Mouse (Mus musculus): ENCODE results near the gene Dlg2.

Gene Dlg2

DNA sequence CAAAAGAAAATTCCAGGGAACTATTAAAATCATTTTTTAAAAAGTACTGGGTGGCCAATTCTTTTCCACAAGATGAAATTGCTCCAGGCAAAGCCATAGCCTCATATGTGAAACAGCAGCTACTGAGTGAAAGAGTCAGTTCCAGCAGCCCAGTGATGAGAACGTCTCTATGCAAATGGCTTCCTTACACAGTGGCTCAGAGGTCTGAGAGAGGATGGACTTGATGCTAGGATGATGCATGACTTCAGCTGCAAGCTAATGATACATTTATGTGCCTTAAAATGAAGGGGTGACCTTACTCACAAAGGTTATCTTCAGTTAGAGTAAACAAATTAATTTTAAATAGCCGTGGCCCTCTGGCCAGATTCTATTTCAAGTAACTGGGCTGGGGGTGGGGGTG lies 1420.5 kb downstream of the Dlg2 start:
- CTCF ChIA-PET: interaction anchor here (0.5 kb wide), 1 partner anchor 136 kb away, joined by 5 read pairs; no protein-coding TSS in a partner anchor

DNA sequence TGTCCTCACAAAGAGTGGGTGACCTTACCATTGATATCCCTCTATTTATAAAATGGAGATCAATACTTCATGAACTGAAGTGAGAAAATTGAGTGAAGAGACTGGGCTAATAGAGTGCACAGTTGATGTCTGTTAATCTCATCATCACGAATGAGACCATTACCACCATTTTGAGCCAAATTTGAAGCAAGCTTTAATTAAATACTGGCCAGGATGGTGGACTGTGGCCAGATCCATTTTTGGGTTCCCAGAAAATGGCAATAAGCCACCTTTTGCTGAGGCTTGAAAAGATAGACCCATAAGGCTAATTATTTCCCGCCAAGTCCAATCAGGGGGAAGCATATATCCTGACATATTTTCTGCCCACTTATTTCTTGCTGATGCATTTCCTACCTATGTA lies 1421.0 kb downstream of the Dlg2 start:
- CTCF ChIA-PET: no interaction called here

DNA sequence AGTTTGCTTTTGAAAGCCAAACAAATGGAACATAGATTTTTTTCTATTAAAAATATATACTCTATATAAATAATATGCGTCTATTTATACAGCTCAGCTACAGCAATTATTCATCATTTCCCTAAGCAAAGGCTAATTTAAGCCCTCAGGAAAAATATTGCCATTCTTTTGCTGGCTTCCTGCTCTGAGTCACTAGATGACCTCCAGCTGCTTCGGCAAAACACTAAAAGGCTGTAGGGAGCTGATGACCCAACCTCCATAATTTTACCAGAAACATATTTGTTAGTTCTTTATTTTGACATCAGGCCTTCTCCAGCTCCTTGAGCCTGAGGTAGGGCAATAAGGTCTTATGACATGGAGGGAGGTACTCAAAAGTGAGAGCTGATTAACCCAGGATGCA lies 1426.0 kb downstream of the Dlg2 start:
- CTCF ChIA-PET: no interaction called here

DNA sequence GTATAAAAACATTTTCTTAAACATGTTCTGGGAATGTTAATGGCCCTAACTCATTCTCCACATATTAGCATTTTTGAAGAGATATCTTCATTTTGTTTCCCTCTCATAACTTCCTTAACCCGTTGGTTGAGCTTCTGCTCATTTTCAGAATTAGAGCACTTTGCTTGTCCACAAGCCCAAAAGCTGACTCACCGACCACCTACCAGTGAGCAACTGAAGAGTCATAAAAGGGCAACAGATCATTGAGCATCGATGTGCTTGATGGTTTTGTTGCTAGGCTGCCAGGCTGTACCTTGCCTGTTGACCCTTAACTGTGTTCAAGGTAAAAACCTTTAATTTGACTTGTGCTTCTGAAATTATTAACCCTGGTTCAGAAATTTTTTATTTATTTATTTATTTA lies 1440.3 kb downstream of the Dlg2 start:
- CTCF ChIA-PET: no interaction called here

DNA sequence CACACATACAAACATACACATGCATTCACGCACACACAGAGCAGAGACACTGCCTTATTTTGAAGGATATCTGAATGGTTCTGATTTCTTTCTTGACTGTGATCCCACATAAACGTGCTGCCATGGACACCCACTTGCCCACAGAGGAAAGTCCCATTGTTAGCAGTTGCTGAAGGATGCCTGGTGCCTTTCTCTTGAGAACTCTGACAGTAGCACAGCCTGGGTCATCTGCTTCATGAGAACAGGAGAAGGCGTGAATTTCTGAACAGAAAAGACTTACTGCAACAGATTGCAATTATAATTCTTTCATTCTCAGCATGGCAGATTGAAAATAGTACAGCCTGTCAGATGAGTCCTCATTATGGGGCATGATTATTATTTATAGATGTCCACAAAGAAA lies 1442.6 kb downstream of the Dlg2 start:
- CTCF ChIA-PET: no interaction called here

DNA sequence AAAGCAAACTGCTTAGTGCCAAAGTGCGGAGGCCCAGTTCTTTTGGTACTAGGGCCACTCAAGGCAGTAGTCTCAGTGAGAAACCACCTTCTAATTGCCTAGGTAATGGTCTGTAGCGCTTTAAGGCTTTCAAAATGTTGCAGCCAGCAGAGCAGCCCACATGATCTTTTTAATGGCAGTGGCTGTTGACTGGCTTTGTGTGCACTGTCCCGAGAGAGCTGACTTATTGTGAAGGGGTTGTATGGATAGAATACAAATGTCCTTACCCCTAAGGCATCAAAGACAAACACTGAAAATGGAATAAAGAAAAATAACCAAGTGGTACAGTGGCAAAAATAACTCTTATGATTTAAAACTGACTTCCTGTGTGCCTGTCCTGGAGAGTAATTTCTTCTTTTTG lies 1443.3 kb downstream of the Dlg2 start:
- CTCF ChIA-PET: no interaction called here

DNA sequence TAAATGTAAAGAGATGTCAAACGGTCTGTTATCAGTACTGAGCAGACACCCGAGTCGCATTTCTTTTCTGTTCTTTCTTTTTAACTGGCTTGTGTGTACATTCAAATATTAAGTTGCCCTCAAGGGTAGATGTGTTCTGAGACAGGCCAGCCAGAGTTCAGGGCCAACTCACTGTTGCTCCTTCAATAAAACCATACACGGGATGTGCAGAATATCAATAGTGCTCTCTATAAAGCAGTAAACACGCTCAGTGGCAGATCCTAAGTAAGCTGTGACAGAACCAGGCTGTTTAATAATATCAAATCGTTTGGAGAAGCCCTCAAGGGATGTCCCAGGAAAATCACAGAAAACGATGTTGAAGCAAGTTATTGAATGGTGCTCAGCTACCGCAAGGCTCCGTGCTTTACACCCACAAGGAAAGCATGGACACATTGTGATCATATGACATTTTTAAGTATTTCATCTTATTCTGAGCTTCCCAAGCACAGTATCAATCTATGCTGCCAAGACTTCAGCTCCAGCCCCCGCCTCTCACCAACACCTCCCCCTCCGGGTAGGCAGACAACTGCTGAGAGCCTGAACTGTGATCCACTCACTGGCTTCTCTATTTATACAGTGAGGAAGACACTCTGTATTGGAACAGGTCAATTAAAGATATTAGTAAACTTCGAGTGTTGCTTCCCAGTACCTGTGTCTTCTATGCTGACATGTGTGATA lies 1458.6 kb downstream of the Dlg2 start:
- CTCF ChIA-PET: no interaction called here

DNA sequence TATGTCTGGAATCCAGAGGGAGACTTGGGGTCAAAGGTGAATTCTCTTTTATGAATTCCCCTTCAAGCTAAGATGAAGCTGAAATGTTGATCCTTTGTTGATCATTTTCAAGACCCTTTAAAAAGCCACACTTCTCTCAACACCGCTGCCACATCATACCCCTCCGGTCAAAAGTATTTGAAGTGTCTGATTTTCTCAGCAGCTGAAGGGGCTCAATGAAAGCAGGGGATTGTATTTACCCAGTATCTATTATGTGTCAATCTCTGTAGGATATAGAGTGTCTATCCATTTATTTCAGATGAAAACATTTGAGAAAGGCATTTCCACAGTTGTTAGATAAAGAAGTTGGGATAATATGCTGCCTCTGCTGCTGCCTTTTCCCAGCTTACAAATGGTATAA lies 1459.7 kb downstream of the Dlg2 start:
- CTCF ChIA-PET: no interaction called here

DNA sequence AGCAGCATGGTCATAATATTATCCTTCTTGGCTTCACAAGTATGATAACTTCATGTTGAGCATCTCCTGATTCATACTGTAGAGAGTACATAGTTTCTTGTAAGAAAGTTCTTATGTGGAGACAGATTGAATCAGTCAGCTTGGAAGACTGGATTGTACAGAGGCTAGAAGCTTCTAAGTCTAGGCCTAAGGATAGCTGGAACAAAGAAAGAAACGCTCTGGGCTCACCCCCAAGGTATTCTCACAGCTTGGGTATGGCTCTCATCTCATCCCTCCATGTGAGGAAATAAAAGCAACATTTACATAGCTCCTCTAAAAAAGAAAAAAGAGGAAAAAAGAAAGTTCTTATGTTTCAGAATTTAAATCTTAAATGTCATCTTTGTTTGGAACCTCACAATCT lies 1466.8 kb downstream of the Dlg2 start:
- CTCF ChIA-PET: no interaction called here

DNA sequence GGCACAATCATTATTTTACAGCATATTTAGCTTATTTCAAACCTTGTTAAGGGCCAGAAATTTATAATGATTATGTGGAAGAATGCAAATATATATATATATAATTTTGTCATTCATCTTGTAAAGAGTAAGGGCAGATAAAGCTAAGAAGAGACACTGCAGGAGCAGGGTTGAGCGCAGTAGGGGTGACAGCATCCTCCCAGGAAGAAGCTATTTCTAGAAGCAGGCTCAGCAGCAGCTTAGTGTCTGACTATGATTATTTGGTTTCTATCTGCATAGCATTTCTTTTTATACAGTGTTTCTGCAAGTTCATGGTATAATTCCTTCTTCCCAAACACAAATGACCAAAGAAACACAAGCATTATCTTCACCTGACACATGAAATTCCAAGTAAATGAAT lies 1479.1 kb downstream of the Dlg2 start:
- CTCF ChIA-PET: no interaction called here

DNA sequence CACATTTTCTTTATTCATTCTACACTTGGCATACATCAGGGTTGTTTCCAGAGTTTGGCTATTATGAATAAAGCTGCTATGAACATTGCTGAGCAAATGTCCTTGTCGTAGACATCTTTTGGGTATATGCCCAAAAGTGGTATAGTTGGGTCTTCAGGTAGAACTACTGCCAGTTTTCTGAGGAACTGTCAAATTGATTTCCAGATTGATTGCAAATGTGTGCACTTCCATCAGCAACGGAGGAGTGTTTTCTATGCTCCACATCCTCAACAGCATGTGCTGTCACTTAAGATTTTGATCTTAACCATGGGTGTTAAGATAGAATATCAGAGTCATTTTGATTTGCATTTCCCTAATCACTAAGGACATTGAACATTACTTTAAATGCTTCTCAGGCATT lies 1486.5 kb downstream of the Dlg2 start:
- CTCF ChIA-PET: no interaction called here

DNA sequence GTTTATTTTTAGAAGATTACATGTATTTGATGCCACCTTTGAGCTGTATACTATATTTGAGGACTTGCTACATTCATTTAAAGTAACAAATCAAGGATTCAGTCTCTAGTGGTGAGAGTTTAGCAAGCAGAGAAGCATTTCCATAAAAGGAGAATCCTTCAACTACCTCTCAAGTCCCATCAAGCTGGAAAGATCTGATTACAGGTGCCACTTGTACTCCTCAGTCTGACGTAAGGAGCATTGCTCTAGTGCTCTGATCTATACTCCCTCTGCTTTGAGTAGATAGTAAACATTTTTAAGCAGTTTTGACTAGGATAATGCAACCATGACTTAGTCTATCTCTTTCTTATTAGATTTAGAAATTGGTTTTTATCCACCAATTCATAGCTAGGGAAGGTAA lies 1496.5 kb downstream of the Dlg2 start:
- CTCF ChIA-PET: no interaction called here

DNA sequence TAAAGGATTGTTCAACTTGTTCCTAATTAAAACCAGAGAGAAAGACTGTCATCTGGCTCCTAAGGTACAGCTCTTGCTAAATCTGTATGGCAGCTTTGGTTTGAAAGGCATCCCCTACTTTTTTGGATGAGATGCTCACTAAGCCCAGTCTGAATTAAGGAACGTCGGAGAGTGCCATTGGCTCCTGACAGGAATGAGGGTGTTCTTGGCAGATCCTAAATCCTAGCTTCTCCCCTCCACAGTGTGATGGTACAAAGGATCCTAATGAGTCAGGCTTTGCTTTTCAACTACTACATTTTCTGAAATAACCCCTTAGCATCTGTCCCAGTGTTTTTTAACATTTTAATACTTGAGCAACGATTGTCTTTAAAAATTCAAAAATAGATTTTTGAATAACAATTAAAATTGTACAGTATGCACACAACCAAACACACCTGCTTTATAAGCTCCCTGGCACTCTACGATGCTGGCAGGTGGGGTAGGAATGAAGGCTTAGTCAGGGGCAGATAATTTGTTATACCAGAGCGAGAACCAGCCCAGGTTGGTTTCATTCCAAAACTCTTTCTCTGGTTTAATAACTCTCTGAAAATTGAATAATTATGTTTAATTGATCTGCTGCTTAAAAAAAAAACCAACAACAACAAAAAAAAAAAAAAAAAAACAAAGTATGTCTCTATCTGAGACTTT lies 1527.4 kb downstream of the Dlg2 start:
- CTCF ChIA-PET: no interaction called here

DNA sequence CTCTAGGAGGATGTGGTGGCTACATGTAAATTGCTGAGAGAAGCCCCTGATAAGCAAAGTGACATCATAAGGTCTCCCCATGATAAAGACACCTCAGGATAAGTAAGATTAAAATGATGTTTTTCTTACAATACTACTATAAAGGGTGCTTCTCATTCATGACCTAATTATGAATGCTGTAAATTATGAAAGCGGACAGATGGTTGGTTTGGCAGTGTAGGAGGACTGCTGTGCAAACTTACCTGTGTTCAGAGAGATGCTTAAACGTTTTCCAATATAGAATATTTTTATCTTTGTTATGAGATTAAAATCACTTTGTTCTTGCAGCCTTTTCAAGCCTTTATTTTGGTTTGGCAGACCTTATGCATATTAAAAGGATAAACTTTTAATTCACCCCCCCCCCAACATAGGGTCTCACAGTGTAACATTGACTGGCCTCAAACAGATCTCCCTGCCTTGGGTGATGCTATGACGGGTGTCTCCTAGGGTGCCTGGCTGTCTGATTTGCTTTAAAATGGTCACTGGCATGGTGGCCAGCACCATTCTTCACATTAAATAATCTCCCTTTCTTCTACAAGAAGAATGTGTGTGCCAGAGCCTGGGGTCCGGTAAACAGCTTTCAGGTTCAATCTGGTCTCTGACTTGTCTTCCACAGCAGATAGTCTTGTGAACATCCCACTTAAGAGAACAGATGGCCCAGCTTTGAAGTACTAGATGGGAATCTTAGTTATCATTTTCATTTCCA lies 1529.4 kb downstream of the Dlg2 start:
- CTCF ChIA-PET: no interaction called here

DNA sequence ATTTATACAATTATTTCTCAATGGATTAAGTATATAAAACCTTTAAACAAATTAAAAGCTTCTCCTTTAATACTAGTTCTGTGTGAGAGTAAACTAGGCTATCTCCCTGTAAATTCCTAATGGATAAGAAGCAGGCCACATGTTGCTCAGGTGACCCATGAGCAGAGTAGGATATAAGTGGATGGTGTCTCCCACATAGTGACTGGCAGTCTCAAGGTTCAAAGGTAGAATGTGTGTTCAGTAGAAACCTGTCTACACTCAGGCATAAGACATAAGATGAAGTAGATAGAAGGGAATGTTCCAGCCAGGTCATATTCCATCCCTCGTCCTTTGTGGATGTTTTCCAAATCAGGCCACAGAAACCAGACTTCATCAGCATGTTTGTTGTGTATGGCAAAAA lies 1532.2 kb downstream of the Dlg2 start:
- CTCF ChIA-PET: no interaction called here

DNA sequence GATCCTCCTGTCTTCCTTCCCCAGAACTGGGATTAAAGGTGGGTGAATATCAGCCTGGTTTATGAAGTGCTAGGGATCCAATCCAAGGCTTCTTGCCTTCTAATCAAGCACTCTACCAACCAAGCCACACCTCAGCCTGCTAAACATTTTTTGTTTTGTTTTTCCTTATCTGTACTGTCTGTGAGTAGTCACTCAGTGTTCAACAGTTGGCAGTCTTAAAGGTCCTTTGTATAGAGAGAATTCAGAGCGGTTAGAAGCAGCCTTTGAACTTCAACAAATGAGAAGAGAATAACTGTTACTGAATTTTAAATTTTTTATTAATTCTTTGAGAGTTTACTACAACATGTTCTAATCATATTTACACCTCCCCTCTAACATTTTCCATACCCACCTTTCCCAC lies 1548.5 kb downstream of the Dlg2 start:
- CTCF ChIA-PET: no interaction called here

DNA sequence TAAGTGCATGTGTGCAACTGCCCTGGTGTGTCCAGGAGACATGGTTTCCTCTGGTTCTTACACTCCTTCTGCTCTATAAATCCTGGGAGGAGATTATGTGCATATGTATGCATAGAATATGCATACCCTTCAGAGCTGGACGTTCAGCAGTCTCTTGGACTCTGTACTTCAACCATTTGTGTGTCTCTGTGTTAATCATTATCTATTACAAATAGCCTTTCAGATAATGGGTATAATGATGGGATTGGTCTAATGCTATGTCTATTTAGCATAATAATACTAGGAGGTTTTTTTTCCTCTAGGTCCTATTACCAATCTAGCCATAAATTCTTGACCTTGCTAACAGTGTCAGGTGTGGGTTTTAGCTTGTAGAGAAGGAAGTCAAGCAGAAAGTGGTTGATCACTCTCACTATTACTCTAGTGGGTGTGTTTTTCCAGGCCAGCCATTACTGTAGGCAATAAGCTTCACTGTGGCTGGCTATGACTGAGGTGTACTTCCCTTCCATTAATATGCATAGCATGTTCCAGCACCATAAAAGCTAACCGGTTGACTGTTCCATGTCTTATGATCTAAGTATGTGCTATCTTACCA lies 1549.1 kb downstream of the Dlg2 start:
- CTCF ChIA-PET: no interaction called here

DNA sequence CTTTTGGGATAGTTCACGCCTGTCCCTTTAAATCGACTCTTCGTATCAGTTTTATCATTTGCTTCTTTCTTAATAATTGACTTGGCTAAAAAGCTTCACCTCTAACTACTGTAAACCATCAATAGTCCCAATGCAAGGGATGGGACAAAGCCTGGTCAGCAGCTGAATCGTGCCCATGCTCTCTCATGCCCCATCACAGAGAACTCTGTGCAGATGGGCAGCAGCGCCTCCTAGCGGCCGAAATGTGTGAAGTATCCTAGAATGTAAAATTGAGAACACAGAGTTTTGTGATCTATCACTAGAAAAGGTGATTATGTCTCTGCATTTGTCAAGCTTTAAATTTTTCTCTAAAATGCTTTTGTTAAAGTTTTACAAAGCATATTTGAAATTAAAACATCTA lies 1550.6 kb downstream of the Dlg2 start:
- CTCF ChIA-PET: interaction anchor here (0.5 kb wide), 1 partner anchor 600 kb away, joined by 3 read pairs; no protein-coding TSS in a partner anchor

DNA sequence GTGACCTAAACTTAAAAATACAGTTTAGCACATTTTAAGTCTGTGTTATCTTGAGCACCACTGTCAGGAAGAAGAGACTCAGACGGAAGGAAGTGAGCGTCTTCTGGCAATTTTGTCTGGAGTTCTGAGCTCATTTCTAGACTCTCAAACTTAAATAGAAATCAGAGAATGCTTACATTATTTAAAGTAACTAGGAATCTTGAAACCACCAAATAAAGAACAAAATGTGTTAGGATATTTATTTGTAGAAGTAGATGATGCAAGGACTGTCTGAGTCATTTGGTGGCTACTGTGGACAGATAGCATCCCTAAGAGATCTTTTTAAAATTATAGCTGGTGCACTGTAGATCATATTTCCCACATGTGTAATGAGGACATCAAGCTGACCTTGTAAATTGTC lies 1557.8 kb downstream of the Dlg2 start:
- CTCF ChIA-PET: no interaction called here

DNA sequence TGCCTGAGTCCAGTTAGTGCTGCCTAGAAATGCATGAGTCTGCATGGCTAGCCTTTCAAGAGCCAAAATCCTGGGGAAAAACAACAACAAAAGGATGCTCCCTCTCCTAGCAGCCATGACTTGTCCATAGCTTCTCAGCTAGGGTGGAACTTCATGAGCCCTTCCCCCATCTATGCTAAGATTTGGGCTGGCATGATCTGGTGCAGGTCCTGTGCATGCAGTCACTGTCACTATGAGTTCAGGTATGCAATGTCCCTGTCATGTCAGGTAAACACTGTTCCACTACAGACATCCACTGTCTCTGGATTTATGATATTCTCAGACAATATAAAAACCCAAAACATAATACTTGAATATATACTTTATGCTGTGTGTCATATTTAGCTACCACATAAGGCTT lies 1563.7 kb downstream of the Dlg2 start:
- CTCF ChIA-PET: no interaction called here

DNA sequence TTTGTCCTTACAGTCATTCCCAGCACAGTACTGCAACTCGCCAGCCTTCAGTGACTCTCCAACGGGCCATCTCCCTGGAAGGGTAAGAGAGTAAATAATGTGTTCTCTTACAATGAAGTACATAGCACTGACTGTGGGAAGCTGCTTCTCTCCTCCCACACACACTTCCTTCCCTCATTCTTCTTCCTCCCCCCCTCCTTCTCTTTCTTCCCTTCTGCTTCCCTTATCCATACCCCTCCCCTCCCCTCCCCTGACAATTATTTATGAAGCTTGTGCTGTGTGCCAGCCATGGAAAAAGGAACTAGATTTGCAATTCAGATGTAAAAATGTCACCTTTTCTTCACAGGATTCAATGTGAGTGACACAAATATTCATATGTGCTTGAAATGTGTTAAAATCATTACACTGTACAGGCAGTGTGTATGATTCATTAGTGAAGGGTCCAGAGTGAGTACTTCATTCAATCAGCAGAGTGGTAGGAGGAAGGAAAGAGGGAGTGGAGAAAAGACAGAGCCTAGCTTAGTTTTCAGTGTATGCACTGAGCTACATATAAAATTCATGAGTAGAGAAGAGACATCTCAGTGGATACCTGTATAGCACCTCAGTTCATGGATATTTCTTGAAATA lies 1564.4 kb downstream of the Dlg2 start:
- CTCF ChIA-PET: no interaction called here

DNA sequence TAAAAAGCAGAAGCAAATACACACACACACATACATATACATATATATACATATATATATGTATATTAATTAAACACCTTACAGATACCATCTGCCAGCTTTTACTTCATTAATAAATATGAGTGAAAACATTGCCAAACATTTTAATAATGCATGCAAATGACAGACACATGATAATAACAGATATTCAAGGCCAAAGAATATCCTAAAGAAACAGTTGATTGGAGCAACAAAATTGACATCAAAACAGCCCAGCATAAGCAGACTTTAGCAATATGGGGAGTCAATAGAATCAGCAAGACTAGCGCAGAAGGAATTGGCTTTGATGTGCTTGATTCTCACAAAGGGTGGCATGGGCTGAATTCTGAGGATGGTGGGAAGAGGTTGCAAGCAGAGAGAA lies 1568.5 kb downstream of the Dlg2 start:
- CTCF ChIA-PET: no interaction called here

DNA sequence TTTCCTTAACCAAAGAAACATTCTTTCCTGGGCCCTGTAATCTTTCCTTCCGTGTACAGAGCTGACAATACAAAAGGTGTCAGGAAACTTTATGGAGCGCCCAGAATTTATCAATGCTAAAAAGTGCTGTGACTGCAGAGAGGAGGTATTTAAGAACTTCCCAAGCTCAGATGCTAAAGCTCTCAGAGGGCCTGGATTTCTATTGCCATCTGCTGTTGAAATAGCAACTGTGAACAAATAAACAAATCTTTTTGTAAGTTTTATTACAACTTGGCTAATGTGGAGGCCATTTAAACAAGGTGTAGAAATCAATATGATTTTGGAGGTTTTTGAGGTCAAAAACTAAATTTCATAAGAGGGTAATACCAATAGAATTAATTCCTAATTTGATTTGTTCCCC lies 1570.8 kb downstream of the Dlg2 start:
- CTCF ChIA-PET: no interaction called here

Measured in spleen, embryonic (tissue).